Mouse (Mus musculus) stomach, postnatal 0 days (tissue): ENCODE results near the gene Abcf2.

Source experiments
- CTCF ChIP-seq: IDR thresholded peaks from 2 replicates; pipeline ENCODE4 v1.5.1; 2016; ENCODE audit warnings: antibody characterized with exemption, low read depth, mild to moderate bottlenecking, moderate library complexity
- EP300 ChIP-seq: optimal IDR thresholded peaks from 2 replicates; pipeline ENCODE3; 2016; ENCODE audit warnings: antibody characterized with exemption

- TF ChIP-seq CTCF: no peak
- TF ChIP-seq EP300: no peak
Observed at GRCm38 (mm10) chr5:24589511-24590500, 12.5 kb upstream of the Abcf2 start.
